Mouse (Mus musculus): ENCODE data around the gene Akap2. TPM values are rescaled to one million over a fixed set of nuclear protein-coding genes. Genes with fewer than 3 reads are reported as not detected.

Gene Akap2
- 19.3 and 37.7 TPM in 2 replicates for total RNA-seq (2014; rRNA removed)
- 11.5 and 13.4 TPM in 2 replicates for polyA plus RNA-seq (2015; fragmentation: Nextera tagmentation; extraction: Ambion mirVana)

GRCm38 (mm10) chr4:57717354-57717753 is at the start of gene Akap2:
Gene Akap2 (plus strand): TSS chr4:57717657.
- Histone ChIP-seq H3K9ac (replicated peaks; ENCODE audit: low read length) (no peak within 1 kb of the TSS), H3K4me1 (ENCODE audit: insufficient read depth, low read length) (no peaks in the 10 kb centered on the region), H3K9me3 (ENCODE audit: low read length) (no peaks in the 10 kb centered on the region), H3K4me2 (ENCODE audit: low read depth, low read length) (no peak within 1 kb of the TSS), H3K27me3 (ENCODE audit: insufficient read depth, low read length) (no peaks in the 10 kb centered on the region), H3K36me3 (ENCODE audit: insufficient read depth, low read length) (no peaks in the 10 kb centered on the region), H3K27ac (no peak within 1 kb of the TSS), H3K4me3 (ENCODE audit: low read length) (no peak within 1 kb of the TSS)
- ATAC-seq, result no peak
- DNase-seq (ENCODE audit: low spot score), result no peak
- WGBS, result 69% methylated on average over 9 of the region's 9 CpGs
- no peak for TF ChIP-seq CTCF (IDR thresholded peaks at IDR 0.05; ENCODE audit: low read depth)

GRCm38 (mm10) chr4:57670813-57671469 is 46.5 kb upstream of the Akap2 start:
- 64% methylated on average over 7 of the region's 7 CpGs for WGBS
- no peaks in the 10 kb centered on the region for H3K36me3 ChIP-seq (ENCODE audit: insufficient read depth, low read length)
- TF ChIP-seq CTCF (IDR thresholded peaks at IDR 0.05; ENCODE audit: low read depth), result peak; percentile 63
- no peak overlapping the region for H3K9ac ChIP-seq (replicated peaks; ENCODE audit: low read length)
- ATAC-seq, result no peak
- no peaks in the 10 kb centered on the region for H3K9me3 ChIP-seq (ENCODE audit: low read length)
- peak; percentile 60 for DNase-seq (ENCODE audit: low spot score)
- no peak overlapping the region for H3K4me3 ChIP-seq (ENCODE audit: low read length)
- H3K4me2 ChIP-seq (ENCODE audit: low read depth, low read length), result no peak overlapping the region
- H3K27me3 ChIP-seq (ENCODE audit: insufficient read depth, low read length), result no peaks in the 10 kb centered on the region
- H3K27ac ChIP-seq, result no peak overlapping the region
- H3K4me1 ChIP-seq (ENCODE audit: insufficient read depth, low read length), result 0 out of 2 replicates have a peak, but pooled peaks cover 3% of the 10 kb centered on the region

DNA sequence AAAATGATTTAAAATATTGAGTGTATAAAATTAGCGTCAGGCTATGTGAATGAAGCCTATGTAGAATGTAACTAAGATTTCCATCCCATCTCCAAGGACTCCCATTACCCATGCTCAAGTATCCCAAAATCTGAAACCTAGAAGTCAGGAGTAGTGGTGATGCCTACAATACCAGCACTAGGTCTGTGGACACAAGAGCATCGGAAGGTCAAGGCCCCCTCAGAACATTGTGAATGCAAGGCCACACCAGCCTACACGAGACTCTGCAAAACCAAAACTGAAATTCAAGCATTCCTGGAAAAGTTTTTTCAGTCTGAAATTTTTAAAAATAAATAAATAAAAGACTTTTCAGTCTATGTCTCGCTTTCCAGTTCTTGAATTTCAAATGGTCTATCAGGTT is 44.9 kb upstream of the Akap2 start:
- Histone ChIP-seq H3K9ac (replicated peaks; ENCODE audit: low read length) (no peak overlapping the region), H3K27ac (no peak overlapping the region), H3K4me1 (ENCODE audit: insufficient read depth, low read length) (0 out of 2 replicates have a peak, but pooled peaks cover 3% of the 10 kb centered on the region), H3K36me3 (ENCODE audit: insufficient read depth, low read length) (no peaks in the 10 kb centered on the region), H3K4me2 (ENCODE audit: low read depth, low read length) (no peak overlapping the region), H3K9me3 (ENCODE audit: low read length) (no peaks in the 10 kb centered on the region), H3K27me3 (ENCODE audit: insufficient read depth, low read length) (no peaks in the 10 kb centered on the region), H3K4me3 (ENCODE audit: low read length) (no peak overlapping the region)
- 81% methylated on average over 4 of the region's 4 CpGs for WGBS
- DNase-seq (ENCODE audit: low spot score) (no peak), ATAC-seq (no peak)
- no peak for TF ChIP-seq CTCF (IDR thresholded peaks at IDR 0.05; ENCODE audit: low read depth)

GRCm38 (mm10) chr4:57672996-57673906 is 44.2 kb upstream of the Akap2 start:
- WGBS, result 15% methylated on average over 12 of the region's 12 CpGs
- Histone ChIP-seq H3K27me3 (ENCODE audit: insufficient read depth, low read length) (no peaks in the 10 kb centered on the region), H3K4me2 (ENCODE audit: low read depth, low read length) (peak overlapping the region; percentile 50), H3K9me3 (ENCODE audit: low read length) (no peaks in the 10 kb centered on the region), H3K36me3 (ENCODE audit: insufficient read depth, low read length) (no peaks in the 10 kb centered on the region), H3K9ac (replicated peaks; ENCODE audit: low read length) (no peak overlapping the region), H3K4me1 (ENCODE audit: insufficient read depth, low read length) (0 out of 2 replicates have a peak, but pooled peaks cover 3% of the 10 kb centered on the region), H3K27ac (no peak overlapping the region), H3K4me3 (ENCODE audit: low read length) (no peak overlapping the region)
- peak; percentile 88 for DNase-seq (ENCODE audit: low spot score)
- peak; percentile 79 for ATAC-seq
- TF ChIP-seq CTCF (IDR thresholded peaks at IDR 0.05; ENCODE audit: low read depth), result peak; percentile 95

GRCm38 (mm10) chr4:57674351-57674750 is 43.1 kb upstream of the Akap2 start:
- 83% methylated on average over 7 of the region's 7 CpGs for WGBS
- no peak overlapping the region for H3K4me2 ChIP-seq (ENCODE audit: low read depth, low read length)
- H3K4me1 ChIP-seq (ENCODE audit: insufficient read depth, low read length), result 0 out of 2 replicates have a peak, but pooled peaks cover 3% of the 10 kb centered on the region
- no peaks in the 10 kb centered on the region for H3K27me3 ChIP-seq (ENCODE audit: insufficient read depth, low read length)
- ATAC-seq (no peak), DNase-seq (ENCODE audit: low spot score) (no peak)
- no peak overlapping the region for H3K27ac ChIP-seq
- TF ChIP-seq CTCF (IDR thresholded peaks at IDR 0.05; ENCODE audit: low read depth), result no peak
- no peak overlapping the region for H3K9ac ChIP-seq (replicated peaks; ENCODE audit: low read length)
- H3K4me3 ChIP-seq (ENCODE audit: low read length), result no peak overlapping the region
- H3K9me3 ChIP-seq (ENCODE audit: low read length), result no peaks in the 10 kb centered on the region
- H3K36me3 ChIP-seq (ENCODE audit: insufficient read depth, low read length), result no peaks in the 10 kb centered on the region

DNA sequence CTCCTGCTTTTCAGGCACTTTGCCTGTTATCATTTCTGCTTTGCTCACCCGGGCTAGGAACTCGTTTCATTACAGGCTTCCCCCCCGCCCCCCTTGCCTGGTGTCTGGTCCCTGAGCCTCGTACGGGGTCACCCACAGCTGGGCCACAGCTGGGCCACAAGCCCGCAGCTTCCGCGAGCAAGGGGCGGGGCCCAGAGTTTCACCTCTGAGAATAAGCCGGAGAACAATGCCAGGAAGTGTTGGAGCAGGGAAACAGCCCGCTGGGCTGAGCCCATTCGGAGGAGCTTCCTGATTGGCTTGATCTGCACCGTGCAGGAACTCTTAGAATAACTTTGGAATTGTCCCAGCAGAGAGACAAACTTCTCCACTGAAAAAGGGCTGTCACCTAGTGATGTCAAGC is 42.1 kb upstream of the Akap2 start:
- no peaks in the 10 kb centered on the region for H3K27me3 ChIP-seq (ENCODE audit: insufficient read depth, low read length)
- DNase-seq (ENCODE audit: low spot score) (peak; percentile 18), ATAC-seq (peak; percentile 36; the same call in 1 of the 2 replicates)
- no peak overlapping the region for H3K4me3 ChIP-seq (ENCODE audit: low read length)
- TF ChIP-seq CTCF (IDR thresholded peaks at IDR 0.05; ENCODE audit: low read depth), result no peak
- H3K4me1 ChIP-seq (ENCODE audit: insufficient read depth, low read length), result 0 out of 2 replicates have a peak, but pooled peaks cover 3% of the 10 kb centered on the region
- no peak overlapping the region for H3K9ac ChIP-seq (replicated peaks; ENCODE audit: low read length)
- no peaks in the 10 kb centered on the region for H3K9me3 ChIP-seq (ENCODE audit: low read length)
- no peaks in the 10 kb centered on the region for H3K36me3 ChIP-seq (ENCODE audit: insufficient read depth, low read length)
- WGBS, result 3% methylated on average over 13 of the region's 13 CpGs
- H3K27ac ChIP-seq, result no peak overlapping the region
- H3K4me2 ChIP-seq (ENCODE audit: low read depth, low read length), result peak overlapping the region; percentile 35

Measured in hindbrain, postnatal 0 days (tissue).